Mouse (Mus musculus) neutrophil, adult 83 days (primary cell): ENCODE results near the gene Senp1. TPM values are rescaled to one million over a fixed set of nuclear protein-coding genes. Genes with fewer than 3 reads are reported as not detected.

Experiments used
- total RNA-seq, 2 experiments: library from RNA; stranded (reverse); gene quantifications; one replicate each; pipeline ENCODE4 v1.2.4; 2023

Senp1 gene
- total RNA-seq, result 10 to 100 TPM; 34.6 to 39.3 TPM

DNA sequence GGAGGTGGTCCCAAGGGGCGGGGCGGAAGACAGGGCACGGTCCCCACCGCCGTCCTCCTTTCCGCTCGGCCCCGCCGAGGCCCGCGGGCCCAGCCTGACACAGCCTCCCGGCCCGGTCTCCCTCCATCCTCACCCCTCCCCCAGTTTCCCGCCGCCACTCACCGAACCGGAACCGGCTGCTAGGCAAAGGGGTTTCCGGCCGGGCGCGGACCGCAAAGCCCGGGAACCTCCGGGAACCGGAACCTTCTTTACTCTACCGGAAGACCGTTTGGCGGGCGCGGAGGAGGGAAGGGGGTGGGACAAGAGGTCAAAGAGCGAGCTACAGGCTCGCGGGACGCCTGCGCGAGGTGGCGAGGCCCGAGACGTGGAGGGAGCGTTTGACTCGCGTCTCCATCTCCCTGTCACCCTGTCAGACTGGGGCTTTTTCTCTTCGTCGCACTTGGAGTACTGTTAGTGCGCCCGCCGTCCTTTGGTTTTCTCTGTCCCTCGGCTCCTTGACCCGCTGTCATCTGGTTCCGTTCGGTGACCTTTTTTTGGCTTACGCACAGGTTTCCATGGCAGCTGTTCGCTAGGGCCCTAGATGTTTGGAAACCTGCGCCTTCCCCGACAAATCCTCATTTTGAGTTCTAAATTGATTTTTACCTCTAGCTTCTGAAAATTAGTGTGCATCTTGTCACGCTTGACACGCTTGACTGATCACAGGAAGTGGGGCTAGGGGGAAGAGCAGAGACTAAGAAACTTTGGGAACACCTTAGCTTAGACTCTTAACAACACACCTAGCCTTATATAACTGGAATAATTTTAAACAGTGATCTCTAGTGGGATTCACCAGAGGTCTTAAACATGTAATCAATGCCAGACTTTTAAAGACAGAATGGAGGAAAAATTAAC lies at the start of gene Senp1:
Gene Senp1 (minus strand): TSS at position 624 of the 891 bp plus-strand sequence.

GRCm38 (mm10) chr15:98092372-98093120 lies 998 bp downstream of the Senp1 start, which contains the start of gene Pfkm:
Gene Pfkm, plus strand, starts transcription at chr15:98092589.

GRCm38 (mm10) chr15:98003822-98004739 lies 89.5 kb downstream of the Senp1 start, which contains the start of gene Col2a1:
Gene Col2a1, minus strand, starts transcription at chr15:98004695.

Other genes starting within 250 kb of the Senp1 start
- 10 to 100 TPM; 18.4 to 19.1 TPM for gene Hdac7, start 249.2 kb downstream of the Senp1 start, total RNA-seq
- gene Vdr, start 183.1 kb downstream of the Senp1 start, total RNA-seq, result 1 to 10 TPM in 1 of 2 experiments, under 1 TPM in 1; 0.71 to 1.6 TPM
- gene Tmem106c, start 129.5 kb downstream of the Senp1 start, total RNA-seq, result 10 to 100 TPM; 11.8 to 13.1 TPM
- 1 to 10 TPM; 3.3 to 6.8 TPM for gene Col2a1, start 89.0 kb downstream of the Senp1 start, total RNA-seq
- 10 to 100 TPM; 10.0 to 19.2 TPM for gene Pfkm, start 1.2 kb downstream of the Senp1 start, total RNA-seq
- gene Asb8, start 71.9 kb upstream of the Senp1 start, total RNA-seq, result 10 to 100 TPM; 18.1 to 20.2 TPM
- gene Ccdc184, start 73.4 kb upstream of the Senp1 start, total RNA-seq, result not detected
- gene Olfr288, start 101.8 kb upstream of the Senp1 start, total RNA-seq, result not detected
- gene Gm44579, start 127.2 kb upstream of the Senp1 start, total RNA-seq, result not detected
- not detected for gene Olfr287, start 127.3 kb upstream of the Senp1 start, total RNA-seq
- gene Olfr286, start 140.7 kb upstream of the Senp1 start, total RNA-seq, result not detected
- not detected for gene H1fnt, start 163.5 kb upstream of the Senp1 start, total RNA-seq
- gene Zfp641, start 202.4 kb upstream of the Senp1 start, total RNA-seq, result not detected
- gene Olfr285, start 223.6 kb upstream of the Senp1 start, total RNA-seq, result not detected
- gene Olfr284, start 247.2 kb upstream of the Senp1 start, total RNA-seq, result not detected